Mouse (Mus musculus) left cerebral cortex, adult 2 months (tissue): ENCODE results near the gene Podxl2. TPM values are rescaled to one million over a fixed set of nuclear protein-coding genes. Genes with fewer than 3 reads are reported as not detected.

Experiments used
- DNase-seq, 2 experiments: peaks; one replicate each; pipeline ENCODE4 v3.0.0; 2021 to 2022; ENCODE audit warnings: low spot score in 2 of 2, mixed read lengths in 1 of 2; ENCODE audit errors: extremely low spot score in 1 of 2
- H3K27ac ChIP-seq: fragments of 200-600 bp; 2 replicates; pipeline ENCODE4 v1.8.1; 2022
- H3K4me3 ChIP-seq: fragments of 200-600 bp; 2 replicates; pipeline ENCODE4 v1.8.1; 2022
- CTCF ChIP-seq: fragments of 200-600 bp; IDR thresholded peaks from 2 replicates; pipeline ENCODE4 v1.8.1; 2022; ENCODE audit warnings: antibody characterized with exemption, mild to moderate bottlenecking, moderate library complexity
- intact Hi-C: fragments of 180-260 bp; cut with DNase I; formaldehyde crosslinking; loops from one replicate; pipeline ENCODE4 v1.15.1; 2025
- total RNA-seq, 2 experiments: library from RNA; stranded (reverse); gene quantifications; 2 replicates each; pipeline ENCODE4 v1.2.3; 2021

The Podxl2 gene
- total RNA-seq, 2 experiments from 2014 or later: 196 to 201 TPM

GRCm38 (mm10) chr6:88885644-88886416 is 11.0 kb upstream of the Podxl2 start:
- no peak for DNase-seq
- intact Hi-C loops: no loop called here

GRCm38 (mm10) chr6:88884690-88885089 is 9.8 kb upstream of the Podxl2 start:
- TF ChIP-seq CTCF: no peak
- intact Hi-C loops: no loop called here
- no peak for DNase-seq

More at GRCm38 (mm10) chr6:88885644-88886416, 11.0 kb upstream of the Podxl2 start:
- Histone ChIP-seq H3K4me3 (no peak overlapping the region), H3K27ac (no peak overlapping the region)
- no peak for TF ChIP-seq CTCF

GRCm38 (mm10) chr6:88884195-88884594 is 9.4 kb upstream of the Podxl2 start:
- TF ChIP-seq CTCF: no peak
- DNase-seq: no peak
- intact Hi-C loops: no loop called here
- H3K27ac ChIP-seq: no peak overlapping the region
- no peak overlapping the region for H3K4me3 ChIP-seq

More at GRCm38 (mm10) chr6:88884690-88885089, 9.8 kb upstream of the Podxl2 start:
- H3K27ac ChIP-seq: no peak overlapping the region
- H3K4me3 ChIP-seq: no peak overlapping the region

- TF ChIP-seq CTCF: no peak
These were observed 6.5 kb upstream of the Podxl2 start for GRCm38 (mm10) chr6:88881334-88881733.

GRCm38 (mm10) chr6:88879471-88879870 is 4.6 kb upstream of the Podxl2 start:
- Histone ChIP-seq H3K27ac (no peak overlapping the region), H3K4me3 (no peak overlapping the region)
- DNase-seq: no peak
- peak; percentile 32 for TF ChIP-seq CTCF
- intact Hi-C loops: no loop called here

More at GRCm38 (mm10) chr6:88881334-88881733, 6.5 kb upstream of the Podxl2 start:
- Histone ChIP-seq H3K27ac (no peak overlapping the region), H3K4me3 (no peak overlapping the region)
- DNase-seq: no peak
- intact Hi-C loops: no loop called here

GRCm38 (mm10) chr6:88873965-88874867 is 628 bp downstream of the Podxl2 start:
- TF ChIP-seq CTCF: no peak
- peak; percentile 31 to 38 for DNase-seq
- intact Hi-C loops: no loop called here
- Histone ChIP-seq H3K27ac (peak overlapping the region; percentile 53; the same call in 1 of the 2 replicates), H3K4me3 (peak overlapping the region; percentile 71)

- H3K4me3 ChIP-seq: no peak overlapping the region
- intact Hi-C loops: no loop called here
- DNase-seq: no peak
- no peak for TF ChIP-seq CTCF
- no peak overlapping the region for H3K27ac ChIP-seq
These were observed 2.0 kb downstream of the Podxl2 start for GRCm38 (mm10) chr6:88872811-88873210.

- TF ChIP-seq CTCF: no peak
- peak; percentile 50 to 62 for DNase-seq
- Histone ChIP-seq H3K4me3 (no peak overlapping the region), H3K27ac (no peak overlapping the region)
- intact Hi-C loops: no loop called here
These were observed 3.3 kb downstream of the Podxl2 start for GRCm38 (mm10) chr6:88871546-88871945.

GRCm38 (mm10) chr6:88870594-88870993 is 4.2 kb downstream of the Podxl2 start:
- Histone ChIP-seq H3K4me3 (no peak overlapping the region), H3K27ac (no peak overlapping the region)
- intact Hi-C loops: no loop called here
- TF ChIP-seq CTCF: no peak
- DNase-seq: no peak

- DNase-seq: peak in 1 of 2 experiments; percentile 48
- intact Hi-C loops: no loop called here
- no peak for TF ChIP-seq CTCF
- Histone ChIP-seq H3K27ac (no peak overlapping the region), H3K4me3 (no peak overlapping the region)
These were observed 5.4 kb downstream of the Podxl2 start for GRCm38 (mm10) chr6:88869459-88869858.

GRCm38 (mm10) chr6:88865704-88866103 is 9.1 kb downstream of the Podxl2 start:
- TF ChIP-seq CTCF: no peak
- Histone ChIP-seq H3K4me3 (no peak overlapping the region), H3K27ac (no peak overlapping the region)
- intact Hi-C loops: no loop called here
- no peak for DNase-seq

GRCm38 (mm10) chr6:88860914-88861313 is 13.9 kb downstream of the Podxl2 start:
- Histone ChIP-seq H3K4me3 (no peak overlapping the region), H3K27ac (no peak overlapping the region)
- intact Hi-C loops: no loop called here
- peak; percentile 65 for TF ChIP-seq CTCF
- no peak for DNase-seq
